Mouse (Mus musculus) liver, embryonic 11.5 days (tissue): ENCODE results near the gene Olfr223. TPM values are rescaled to one million over a fixed set of nuclear protein-coding genes. Genes with fewer than 3 reads are reported as not detected.
"Not testable (repeated sequence)": the region's sequence is repeated elsewhere in the genome, so short reads cannot be mapped to it uniquely, and the experiment has no call there.

Source experiments
- ATAC-seq: fragments of 200-750 bp; cut with Nextera tagmentation; replicated peaks from 2 replicates; pipeline ENCODE4 v1.8.0; 2017; ENCODE audit warnings: moderate number of reproducible peaks, mild to moderate bottlenecking, moderate TSS enrichment, moderate library complexity; ENCODE audit not compliant: low FRiP score
- DNase-seq: peaks from one replicate; pipeline ENCODE4 v3.0.0-alpha.2; 2017; ENCODE audit warnings: low spot score
- H3K27ac ChIP-seq: fragments of 300-500 bp; sonication (generic); 2 replicates; pipeline ENCODE4 v1.5.1; 2014; ENCODE audit warnings: mild to moderate bottlenecking, low read depth, low read length, control low read depth
- H3K27me3 ChIP-seq: fragments of 300-500 bp; sonication (generic); replicated peaks from 2 replicates; pipeline ENCODE4 v1.6.1; 2014; ENCODE audit warnings: low read length, mixed read lengths; ENCODE audit not compliant: control insufficient read depth, insufficient read depth
- H3K36me3 ChIP-seq: fragments of 300-500 bp; sonication (generic); 2 replicates; pipeline ENCODE4 v1.6.1; 2014; ENCODE audit warnings: mild to moderate bottlenecking, low read length, moderate library complexity, mixed read lengths; ENCODE audit not compliant: control insufficient read depth, insufficient read depth
- H3K4me1 ChIP-seq: fragments of 300-500 bp; sonication (generic); replicated peaks from 2 replicates; pipeline ENCODE4 v1.6.1; 2014; ENCODE audit warnings: low read length, mixed read lengths; ENCODE audit not compliant: control insufficient read depth, insufficient read depth
- H3K4me2 ChIP-seq: fragments of 300-500 bp; sonication (generic); 2 replicates; pipeline ENCODE4 v1.6.1; 2014; ENCODE audit warnings: mild to moderate bottlenecking, control low read depth, moderate library complexity
- H3K4me3 ChIP-seq: fragments of 300-500 bp; sonication (generic); 2 replicates; pipeline ENCODE4 v1.5.1; 2014; ENCODE audit warnings: low read depth, low read length, control low read depth
- H3K9ac ChIP-seq: fragments of 300-500 bp; sonication (generic); 2 replicates; pipeline ENCODE4 v1.6.1; 2014; ENCODE audit warnings: low read depth, low read length, control low read depth
- H3K9me3 ChIP-seq: fragments of 300-500 bp; sonication (generic); 2 replicates; pipeline ENCODE4 v1.6.1; 2016; ENCODE audit warnings: low read length, inconsistent platforms, mixed read lengths; ENCODE audit not compliant: control insufficient read depth
- WGBS: fragments of 180-500 bp; shearing (Covaris S2); extraction: QIAGEN DNeasy Blood & Tissue Kit; methylation state at CpG from one replicate; pipeline ENCODE4 v1.1.7; 2014; 5-methylcytosine and 5-hydroxymethylcytosine counted together
- polyA plus RNA-seq: library from polyadenylated mRNA; unstranded; fragments of >200 nt; fragmentation: Nextera tagmentation; extraction: Ambion mirVana; gene quantifications from 2 replicates; pipeline ENCODE4 v1.2.1, GENCODE M21; 2014

Olfr223 gene
- polyA plus RNA-seq, 1 experiment from 2014 or later = not detected

GRCm38 (mm10) chr11:59633037-59633436 lies 39.9 kb upstream of the Olfr223 start:
- WGBS = 24% methylated on average over 5 of the region's 5 CpGs
- Histone ChIP-seq H3K9me3 (no peaks in the 10 kb centered on the region), H3K27me3 (peaks cover 3% of the 10 kb centered on the region; the same call in 1 of the 2 replicates), H3K27ac (no peak overlapping the region), H3K36me3 (no peaks in the 10 kb centered on the region), H3K4me1 (no peaks in the 10 kb centered on the region), H3K4me3 (no peak overlapping the region), H3K9ac (no peak overlapping the region), H3K4me2 (no peak overlapping the region)
- DNase-seq (peak; percentile 37), ATAC-seq (no peak)

- H3K36me3 ChIP-seq = no peaks in the 10 kb centered on the region
- DNase-seq (no peak), ATAC-seq (no peak)
- 77% methylated on average over 4 of the region's 4 CpGs for WGBS
- H3K4me3 ChIP-seq = no peak overlapping the region
- no peak overlapping the region for H3K27ac ChIP-seq
- H3K9ac ChIP-seq = no peak overlapping the region
- peaks cover 3% of the 10 kb centered on the region; the same call in 1 of the 2 replicates for H3K27me3 ChIP-seq
- H3K9me3 ChIP-seq = no peaks in the 10 kb centered on the region
- H3K4me1 ChIP-seq = no peaks in the 10 kb centered on the region
- H3K4me2 ChIP-seq = no peak overlapping the region
Observed at GRCm38 (mm10) chr11:59631980-59632379, 38.9 kb upstream of the Olfr223 start.

GRCm38 (mm10) chr11:59629871-59630270 lies 36.8 kb upstream of the Olfr223 start:
- Histone ChIP-seq H3K4me3 (no peak overlapping the region), H3K9ac (no peak overlapping the region), H3K4me1 (no peaks in the 10 kb centered on the region), H3K27me3 (no peaks in the 10 kb centered on the region; the same call in 1 of the 2 replicates), H3K36me3 (no peaks in the 10 kb centered on the region), H3K27ac (no peak overlapping the region), H3K4me2 (no peak overlapping the region), H3K9me3 (no peaks in the 10 kb centered on the region)
- no peak for ATAC-seq
- WGBS = 68% methylated on average over 5 of the region's 5 CpGs
- no peak for DNase-seq

- no peak overlapping the region for H3K9ac ChIP-seq
- no peak overlapping the region for H3K27ac ChIP-seq
- H3K4me2 ChIP-seq = no peak overlapping the region
- H3K27me3 ChIP-seq = no peaks in the 10 kb centered on the region
- no peaks in the 10 kb centered on the region for H3K9me3 ChIP-seq
- WGBS = 62% methylated on average over 5 of the region's 5 CpGs
- H3K4me1 ChIP-seq = no peaks in the 10 kb centered on the region
- DNase-seq (no peak), ATAC-seq (no peak)
- no peak overlapping the region for H3K4me3 ChIP-seq
- H3K36me3 ChIP-seq = no peaks in the 10 kb centered on the region
Observed at GRCm38 (mm10) chr11:59628177-59628576, 35.1 kb upstream of the Olfr223 start.

GRCm38 (mm10) chr11:59626192-59626591 lies 33.1 kb upstream of the Olfr223 start:
- ATAC-seq (no peak), DNase-seq (no peak)

GRCm38 (mm10) chr11:59624017-59624630 lies 31.0 kb upstream of the Olfr223 start:
- DNase-seq = no peak
- no peaks in the 10 kb centered on the region for H3K27me3 ChIP-seq
- no peak overlapping the region for H3K4me3 ChIP-seq
- WGBS = 32% methylated on average over 6 of the region's 6 CpGs
- no peak for ATAC-seq
- no peak overlapping the region for H3K9ac ChIP-seq
- no peaks in the 10 kb centered on the region for H3K9me3 ChIP-seq
- H3K4me2 ChIP-seq = no peak overlapping the region
- no peaks in the 10 kb centered on the region for H3K4me1 ChIP-seq
- no peaks in the 10 kb centered on the region for H3K36me3 ChIP-seq
- no peak overlapping the region for H3K27ac ChIP-seq

More at GRCm38 (mm10) chr11:59626192-59626591, 33.1 kb upstream of the Olfr223 start:
- no peak overlapping the region for H3K4me2 ChIP-seq
- H3K9me3 ChIP-seq = no peaks in the 10 kb centered on the region
- H3K9ac ChIP-seq = no peak overlapping the region
- H3K4me1 ChIP-seq = no peaks in the 10 kb centered on the region
- no peaks in the 10 kb centered on the region for H3K27me3 ChIP-seq
- no peak overlapping the region for H3K27ac ChIP-seq
- H3K36me3 ChIP-seq = no peaks in the 10 kb centered on the region
- H3K4me3 ChIP-seq = no peak overlapping the region
- WGBS = 82% methylated on average over 7 of the region's 7 CpGs

GRCm38 (mm10) chr11:59622214-59622613 lies 29.1 kb upstream of the Olfr223 start:
- no peak overlapping the region for H3K27ac ChIP-seq
- ATAC-seq = no peak
- H3K4me2 ChIP-seq = no peak overlapping the region
- H3K36me3 ChIP-seq = no peaks in the 10 kb centered on the region
- 60% methylated on average over 3 of the region's 3 CpGs for WGBS
- DNase-seq = no peak
- no peak overlapping the region for H3K4me3 ChIP-seq
- no peaks in the 10 kb centered on the region for H3K9me3 ChIP-seq
- no peaks in the 10 kb centered on the region for H3K27me3 ChIP-seq
- no peak overlapping the region for H3K9ac ChIP-seq
- no peaks in the 10 kb centered on the region for H3K4me1 ChIP-seq

- H3K27ac ChIP-seq, H3K4me2 ChIP-seq, H3K9ac ChIP-seq, H3K4me3 ChIP-seq, H3K4me1 ChIP-seq, ATAC-seq, H3K36me3 ChIP-seq, H3K9me3 ChIP-seq, DNase-seq, H3K27me3 ChIP-seq: not testable (repeated sequence)
- 84% methylated on average over 2 of the region's 2 CpGs for WGBS
Observed at GRCm38 (mm10) chr11:59616986-59617385, 23.9 kb upstream of the Olfr223 start.

GRCm38 (mm10) chr11:59614120-59614519 lies 21.0 kb upstream of the Olfr223 start:
- H3K9ac ChIP-seq = no peak overlapping the region
- H3K27ac ChIP-seq = no peak overlapping the region
- no peaks in the 10 kb centered on the region for H3K9me3 ChIP-seq
- no peaks in the 10 kb centered on the region for H3K36me3 ChIP-seq
- H3K4me1 ChIP-seq = no peaks in the 10 kb centered on the region
- H3K27me3 ChIP-seq = no peaks in the 10 kb centered on the region; the same call in 1 of the 2 replicates
- no peak overlapping the region for H3K4me3 ChIP-seq
- 52% methylated on average over 4 of the region's 4 CpGs for WGBS
- no peak overlapping the region for H3K4me2 ChIP-seq
- DNase-seq = no peak
- ATAC-seq = no peak
